Mouse (Mus musculus) T-helper 17 cell (primary cell): ENCODE measurements around the gene Entpd2.

Experiments
- in situ Hi-C, 2 experiments: fragments of 300-600 bp; cut with MboI, MseI; formaldehyde crosslinking; loops; 1 replicate in 1 of 2; 2 replicates in 1 of 2; pipeline ENCODE4 v1.15.1; 2025; ENCODE audit warnings: high pct_unique_total_duplicates in 2 of 2

The Entpd2 gene

DNA sequence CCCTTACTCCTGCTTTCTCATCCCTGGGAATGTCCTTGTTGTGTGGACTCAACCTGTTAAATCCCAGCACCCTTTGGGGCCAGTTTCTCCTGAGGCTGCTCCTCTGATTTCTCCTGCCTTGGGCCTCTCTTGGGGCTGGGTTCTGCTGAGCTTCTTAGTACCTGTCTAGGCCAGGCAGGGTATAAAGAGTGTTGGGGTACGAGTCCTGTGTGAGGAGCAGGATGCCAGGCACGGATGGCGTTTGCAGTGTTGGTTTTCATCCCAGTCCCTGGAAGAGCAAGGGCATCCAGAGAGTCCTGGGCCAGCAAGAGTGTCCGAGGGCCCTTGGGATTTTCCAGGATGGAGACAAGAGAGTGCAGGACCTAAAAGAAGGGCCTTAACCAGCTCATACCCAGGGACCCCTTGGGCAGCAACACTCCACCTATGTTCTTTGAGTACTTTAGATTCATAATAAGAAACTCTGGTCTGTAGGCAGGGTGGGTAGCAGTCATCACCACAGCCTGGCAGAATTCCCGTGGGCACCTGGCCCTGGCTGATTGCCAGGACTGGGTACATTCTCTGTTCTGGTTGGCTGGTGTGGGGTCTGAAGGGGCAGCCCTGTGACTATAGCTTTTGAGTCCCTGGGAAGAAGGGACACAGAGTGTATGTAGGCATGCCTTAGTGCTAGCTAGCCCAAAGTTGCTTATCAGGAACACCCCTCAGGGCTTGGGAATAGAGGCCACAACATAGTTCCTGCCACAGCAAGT, 33.9 kb downstream of the Entpd2 start:
- in situ Hi-C loops: loop anchor here in 1 of 2 experiments (5.0 to 10.0 kb wide), 2 partner anchors 53 to 1325 kb away; no protein-coding TSS in a partner anchor

DNA sequence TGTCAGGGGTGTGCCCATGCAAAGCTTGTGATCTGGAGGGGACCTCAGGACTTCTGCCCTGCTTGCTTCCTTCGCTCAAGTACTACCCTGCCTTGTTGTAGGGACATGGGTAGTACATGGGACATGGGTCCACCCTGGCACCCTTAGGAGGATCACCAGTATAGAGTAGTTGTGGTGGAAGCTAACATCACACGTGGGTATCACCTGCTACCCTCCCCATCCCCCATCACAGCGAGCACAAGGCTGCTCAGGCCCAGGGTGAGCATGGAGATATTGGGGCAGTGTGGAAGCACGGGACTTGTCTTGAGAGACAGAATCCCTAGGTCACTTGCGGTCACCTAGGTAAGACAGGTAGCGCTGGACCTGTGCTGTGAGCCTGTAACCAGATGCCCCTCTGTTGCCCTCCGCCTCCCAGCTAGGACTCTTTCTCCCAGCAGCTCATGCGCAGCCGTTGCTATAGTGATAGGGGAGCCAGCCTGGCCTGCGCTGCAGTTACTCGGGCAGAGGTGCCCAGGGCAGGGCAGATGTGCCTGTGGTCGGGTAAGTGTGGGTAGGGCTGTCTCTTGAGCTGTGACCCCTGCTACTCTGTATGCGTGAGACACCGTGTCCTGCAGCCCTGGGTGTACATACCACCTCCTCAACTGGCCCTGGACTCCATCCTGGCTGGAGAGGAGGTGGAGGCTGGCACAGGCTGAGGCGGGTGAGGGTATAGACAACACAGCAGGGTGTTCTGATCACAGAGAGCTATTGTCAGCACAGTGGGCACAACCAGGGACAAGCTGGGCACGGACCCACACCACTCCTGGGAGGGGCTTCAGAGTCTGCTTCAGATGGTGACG, 34.9 kb downstream of the Entpd2 start:
- in situ Hi-C loops: loop anchor here in 1 of 2 experiments (5.0 kb wide), 1 partner anchor 52 kb away; no protein-coding TSS in a partner anchor

DNA sequence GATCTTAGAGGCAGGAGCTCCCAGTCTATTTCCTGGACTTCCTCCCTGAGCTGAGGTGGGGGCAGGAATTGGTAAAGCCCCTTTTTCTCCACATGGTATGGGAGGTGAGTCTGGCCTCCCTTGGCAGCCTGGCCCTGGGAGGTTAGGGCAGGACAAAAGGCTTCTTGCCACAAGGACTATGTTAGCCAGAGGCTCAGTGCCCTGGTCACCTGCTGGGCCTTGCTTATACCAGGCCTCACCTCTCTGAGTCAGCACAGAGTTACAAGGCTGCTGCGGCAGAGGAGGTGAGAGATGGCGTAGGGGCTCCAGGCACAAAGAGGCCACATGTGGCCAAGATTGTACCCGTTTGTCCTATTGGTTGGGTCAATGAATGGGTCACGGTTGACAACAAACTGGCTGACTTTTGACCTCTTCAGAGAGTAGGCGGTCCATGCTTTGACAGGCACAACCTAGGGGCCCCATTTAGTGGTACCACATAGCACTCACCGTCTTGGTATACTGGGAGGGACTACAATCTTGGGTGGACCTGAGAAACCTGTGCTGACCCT, 35.7 kb downstream of the Entpd2 start:
- in situ Hi-C loops: loop anchor here in 1 of 2 experiments (5.0 kb wide), 1 partner anchor 51 kb away; no protein-coding TSS in a partner anchor

DNA sequence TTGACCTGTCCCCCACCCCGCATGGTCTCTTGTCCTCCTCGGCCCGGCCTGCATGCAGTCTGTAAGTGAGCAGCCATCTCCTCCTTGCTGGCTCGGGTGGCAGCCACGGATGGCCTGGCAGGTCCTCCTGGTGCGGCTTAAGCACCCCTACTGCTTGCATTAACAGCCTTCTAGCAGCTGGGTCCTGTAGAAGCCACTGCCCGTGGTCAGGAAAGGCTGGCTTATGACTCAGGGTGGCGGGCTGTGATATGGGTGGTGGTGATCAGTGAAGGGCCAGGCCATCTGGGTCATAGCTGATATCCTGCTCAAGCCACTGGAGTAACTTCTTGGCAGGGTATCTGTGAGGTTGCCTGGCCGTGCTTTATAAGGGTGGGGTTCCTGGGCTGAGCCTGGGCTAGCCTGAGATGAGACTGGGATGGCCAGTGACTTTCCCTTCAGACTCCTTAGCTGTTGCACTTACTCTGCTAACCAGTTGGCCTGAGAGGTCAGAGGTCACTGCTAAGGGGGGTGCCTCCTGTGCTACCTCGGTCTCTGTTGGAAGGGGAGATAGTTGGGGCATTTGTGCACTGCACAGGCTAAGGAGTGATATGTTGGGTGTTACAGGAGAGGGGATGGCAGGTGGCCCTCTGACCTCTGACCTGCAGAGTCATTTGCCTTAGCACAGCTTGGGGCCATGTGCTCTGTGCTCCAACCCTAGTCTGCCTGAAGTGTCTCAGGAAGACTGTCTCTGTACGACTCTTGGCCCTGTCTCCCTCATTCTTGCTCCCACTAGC, 36.8 kb downstream of the Entpd2 start:
- in situ Hi-C loops: loop anchor here in 1 of 2 experiments (5.0 kb wide), 1 partner anchor 50 kb away; no protein-coding TSS in a partner anchor

DNA sequence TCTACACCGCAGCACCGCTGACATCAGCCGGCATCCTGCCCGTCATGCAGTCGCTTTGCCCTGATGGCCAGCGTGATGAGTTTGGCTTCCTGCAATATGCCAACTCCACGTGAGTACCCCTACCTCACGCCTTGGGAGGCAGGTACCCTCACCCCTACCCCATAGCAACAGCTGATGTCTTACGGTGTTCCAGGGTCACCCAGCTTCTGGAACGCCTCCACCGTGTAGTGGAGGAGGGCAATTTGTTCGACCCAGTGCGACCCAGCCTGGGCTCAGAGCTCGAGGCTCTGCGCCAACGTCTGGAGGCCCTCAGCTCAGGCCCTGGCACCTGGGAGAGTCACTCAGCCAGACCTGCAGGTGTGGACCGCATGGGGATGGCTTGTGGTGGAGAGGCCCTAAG, 37.4 kb downstream of the Entpd2 start:
- in situ Hi-C loops: loop anchor here in 1 of 2 experiments (5.0 kb wide), 1 partner anchor 49 kb away; no protein-coding TSS in a partner anchor

DNA sequence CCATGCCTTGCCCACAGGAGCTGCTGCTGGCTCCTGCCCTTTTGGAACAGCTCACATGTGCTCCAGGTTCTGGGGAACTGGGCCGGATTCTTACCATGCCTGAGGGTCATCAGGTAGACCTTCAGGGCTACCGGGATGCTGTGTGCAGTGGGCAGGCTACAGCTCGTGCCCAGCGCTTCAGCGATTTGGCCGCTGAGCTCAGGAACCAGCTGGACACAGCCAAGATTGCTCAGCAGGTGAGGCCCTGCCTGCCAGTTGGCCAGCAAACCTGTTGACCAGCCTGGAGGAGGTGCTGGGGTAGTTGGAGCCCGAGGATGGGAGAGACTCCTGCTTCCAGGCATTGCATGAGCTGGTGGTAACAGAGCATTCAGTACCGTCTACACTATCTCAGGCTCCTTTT, 38.6 kb downstream of the Entpd2 start:
- in situ Hi-C loops: loop anchor here in 1 of 2 experiments (5.0 kb wide), 1 partner anchor 48 kb away; no protein-coding TSS in a partner anchor

DNA sequence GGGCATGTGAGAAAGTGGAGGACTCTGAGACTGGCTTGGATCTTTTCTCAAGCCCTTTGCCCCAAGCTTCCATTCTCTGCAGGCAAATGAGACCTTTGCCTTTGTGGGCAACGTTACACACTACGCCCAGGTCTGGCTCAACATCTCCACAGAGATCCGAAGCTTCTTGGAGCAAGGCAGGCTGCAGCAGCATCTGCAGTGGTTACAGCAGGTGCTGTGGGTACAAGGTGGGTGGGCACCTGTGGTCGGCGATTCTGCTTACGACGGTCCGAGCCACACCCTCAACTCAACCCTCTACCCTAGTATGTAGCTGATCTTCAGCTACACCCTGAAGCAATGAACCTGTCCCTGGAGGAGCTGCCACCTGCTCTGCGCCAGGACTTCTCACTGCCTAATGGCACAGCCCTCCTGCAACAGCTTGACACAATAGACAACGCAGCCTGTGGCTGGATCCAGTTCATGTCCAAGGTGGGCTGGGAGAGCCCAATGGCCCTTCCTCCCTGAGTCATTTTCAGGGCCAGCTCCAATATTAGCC, 40.7 kb downstream of the Entpd2 start:
- in situ Hi-C loops: no loop called here

DNA sequence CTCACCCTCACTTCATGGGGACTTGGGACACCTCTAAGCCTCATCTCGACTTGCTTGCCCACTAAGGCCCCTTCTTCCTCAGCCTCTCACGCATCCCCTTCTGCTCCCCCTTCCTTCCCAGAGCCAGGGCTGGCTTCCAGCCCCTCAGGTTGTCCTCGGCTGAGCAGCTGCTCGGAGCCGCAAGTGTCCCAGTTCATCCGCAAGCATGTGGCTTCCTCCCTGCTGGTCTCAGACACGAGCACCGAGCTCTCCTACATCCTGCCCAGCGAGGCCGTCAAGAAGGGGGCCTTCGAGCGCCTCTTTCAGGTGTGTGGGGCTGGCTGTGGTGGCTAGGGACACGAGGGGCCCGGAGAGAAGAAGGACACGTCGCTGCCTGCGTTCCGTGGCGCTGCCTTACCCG, 45.4 kb downstream of the Entpd2 start:
- in situ Hi-C loops: loop anchor here in 1 of 2 experiments (10.0 kb wide), 1 partner anchor 814 kb away; no protein-coding TSS in a partner anchor

DNA sequence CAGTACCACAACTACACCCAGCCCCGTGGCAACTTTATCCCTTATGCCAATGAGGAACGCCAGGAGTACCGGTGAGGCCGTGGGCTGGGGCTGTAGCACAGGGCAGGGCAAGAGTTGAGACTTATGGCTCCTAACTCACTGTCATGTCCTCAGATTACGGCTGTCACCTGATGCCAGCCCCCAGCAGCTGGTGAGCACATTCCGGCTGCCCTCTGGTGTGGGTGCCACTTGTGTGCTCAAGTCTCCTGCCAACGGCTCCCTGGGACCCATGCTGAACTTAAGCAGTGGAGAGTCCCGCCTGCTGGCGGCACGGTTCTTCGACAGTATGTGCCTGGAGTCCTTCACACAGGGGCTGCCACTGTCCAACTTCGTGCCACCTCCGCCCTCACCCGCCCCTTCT, 47.0 kb downstream of the Entpd2 start:
- in situ Hi-C loops: loop anchor here in 1 of 2 experiments (10.0 kb wide), 1 partner anchor 812 kb away; no protein-coding TSS in a partner anchor
